Mouse (Mus musculus) bone marrow macrophage, adult 2 months (primary cell): ENCODE results near the gene Rab5b.

Experiments
- CTCF ChIP-seq: IDR thresholded peaks from 2 replicates; pipeline ENCODE4 v1.5.1; 2012; ENCODE audit warnings: low read depth, mild to moderate bottlenecking, low read length, moderate library complexity
- POLR2A ChIP-seq: IDR thresholded peaks from 2 replicates; pipeline ENCODE4 v1.6.1; 2012; ENCODE audit warnings: mild to moderate bottlenecking, low read depth, low read length, borderline replicate concordance

- TF ChIP-seq CTCF (no peak), POLR2A (no peak)
Observed at GRCm38 (mm10) chr10:128646139-128647089, 49.6 kb downstream of the Rab5b start.
